13 mouse cellular contexts compared by ENCODE assay signal in the genomic region with DNA sequence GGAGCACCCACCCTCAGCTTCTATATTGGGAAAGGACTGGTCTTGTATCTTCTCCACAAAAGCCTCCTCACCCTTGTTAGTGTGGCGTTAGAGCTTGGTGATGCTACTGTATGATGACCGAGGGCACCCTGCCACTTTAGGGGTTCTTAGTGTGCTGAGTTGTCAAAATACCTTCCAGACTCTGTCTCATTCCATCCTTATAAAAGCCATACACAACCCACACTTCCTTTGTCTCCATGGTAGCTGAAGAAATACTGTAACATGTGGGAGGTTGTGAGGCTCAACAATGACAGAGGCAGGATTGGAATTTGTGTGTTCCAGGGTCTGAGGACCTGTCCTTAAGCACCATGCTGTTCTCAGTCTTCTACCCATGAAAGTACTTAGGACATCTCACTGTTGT.
"Had no signal": no experiment of that assay in that cellular context is flagged by ENCODE, and none has a peak within 500 bp of the region (broad histone marks: within the 10 kb centered on the region; RNA-seq: fewer than 3 reads in every experiment).

No protein-coding gene starts in this region.

- DNase-seq: lung, adult 18-20 months; lung, embryonic 14.5 days; lung, postnatal 10 days; lung, postnatal 4 days; midbrain, embryonic 14.5 days; retina, postnatal 1 day; right cerebral cortex, adult 18-20 months; right cerebral cortex, postnatal 25 days; right cerebral cortex, postnatal 4 days; spleen, adult 18-20 months; thymus, adult 2 months; thymus, postnatal 25 days; thymus, postnatal 4 days had no signal
